Mouse (Mus musculus): ENCODE data around the gene Hs6st3.

- TF ChIP-seq CTCF (IDR thresholded peaks at IDR 0.05; ENCODE audit: low read depth) = no peak
- TF ChIP-seq EP300 (IDR thresholded peaks at IDR 0.05; ENCODE audit: low read depth) = no peak
Measured at GRCm38 (mm10) chr14:119318379-119318778, 180.2 kb downstream of the Hs6st3 start.

Measured in liver, embryonic 14.5 days (tissue).